Mouse (Mus musculus): Measurements from ENCODE around the gene Ptma. TPM values are rescaled to one million over a fixed set of nuclear protein-coding genes. Genes with fewer than 3 reads are reported as not detected.
A peak's percentile ranks its signal among the peaks of the same experiment; 100 is the strongest.

Gene Ptma
- polyA plus RNA-seq, 2 experiments = 993 to 1,286 TPM

- TF ChIP-seq EP300 (IDR thresholded peaks at IDR 0.05; ENCODE audit: low read depth) (no peak), CTCF (IDR thresholded peaks at IDR 0.05; ENCODE audit: low read depth) (no peak)
- no peak overlapping the region for H3K27ac ChIP-seq
- no peak overlapping the region for H3K9ac ChIP-seq (replicated peaks)
- no peaks in the 10 kb centered on the region for H3K27me3 ChIP-seq (ENCODE audit: control insufficient read depth, insufficient read depth, low read length)
- H3K36me3 ChIP-seq (replicated peaks; ENCODE audit: control insufficient read depth, insufficient read depth, low read depth) = no peaks in the 10 kb centered on the region
- H3K4me3 ChIP-seq (ENCODE audit: insufficient read depth in 1 of 2, low read depth in 2 of 2, low read length in 2 of 2) = no peak overlapping the region
- no peaks in the 10 kb centered on the region for H3K9me3 ChIP-seq (ENCODE audit: control insufficient read depth, low read length)
- no peak for ATAC-seq (ENCODE audit: insufficient read depth)
- 0 out of 4 replicates have a peak, but pooled peaks cover 0 to 5% of the 10 kb centered on the region in 2 experiments for H3K4me1 ChIP-seq (replicated peaks; ENCODE audit: control insufficient read depth in 2 of 2, insufficient read depth in 2 of 2, low read length in 1 of 2)
- H3K4me2 ChIP-seq (ENCODE audit: low read depth) = no peak overlapping the region
- no peak for DNase-seq (ENCODE audit: low read depth in 3 of 3, low spot score in 3 of 3)
- 55% methylated on average over 6 of the region's 6 CpGs for WGBS (ENCODE audit: insufficient replicate concordance)
Observed at GRCm38 (mm10) chr1:86515715-86516410, 10.7 kb upstream of the Ptma start.

GRCm38 (mm10) chr1:86517076-86517475, 9.4 kb upstream of the Ptma start:
- Histone ChIP-seq H3K27me3 (ENCODE audit: control insufficient read depth, insufficient read depth, low read length) (no peaks in the 10 kb centered on the region), H3K4me1 (replicated peaks; ENCODE audit: control insufficient read depth in 2 of 2, insufficient read depth in 2 of 2, low read length in 1 of 2) (0 out of 4 replicates have a peak, but pooled peaks cover 0 to 2% of the 10 kb centered on the region in 2 experiments), H3K27ac (no peak overlapping the region), H3K9me3 (ENCODE audit: control insufficient read depth, low read length) (no peaks in the 10 kb centered on the region), H3K4me2 (ENCODE audit: low read depth) (no peak overlapping the region), H3K4me3 (ENCODE audit: insufficient read depth in 1 of 2, low read depth in 2 of 2, low read length in 2 of 2) (no peak overlapping the region), H3K36me3 (replicated peaks; ENCODE audit: control insufficient read depth, insufficient read depth, low read depth) (no peaks in the 10 kb centered on the region), H3K9ac (replicated peaks) (no peak overlapping the region)
- TF ChIP-seq CTCF (IDR thresholded peaks at IDR 0.05; ENCODE audit: low read depth) (no peak), EP300 (IDR thresholded peaks at IDR 0.05; ENCODE audit: low read depth) (no peak)
- WGBS (ENCODE audit: insufficient replicate concordance) = 50% methylated on average over 3 of the region's 3 CpGs
- no peak for DNase-seq (ENCODE audit: low read depth in 3 of 3, low spot score in 3 of 3)
- no peak for ATAC-seq (ENCODE audit: insufficient read depth)

GRCm38 (mm10) chr1:86520361-86520760, 6.2 kb upstream of the Ptma start:
- H3K4me2 ChIP-seq (ENCODE audit: low read depth) = no peak overlapping the region
- no peak overlapping the region for H3K4me3 ChIP-seq (ENCODE audit: insufficient read depth in 1 of 2, low read depth in 2 of 2, low read length in 2 of 2)
- ATAC-seq (ENCODE audit: insufficient read depth) (no peak), DNase-seq (ENCODE audit: low read depth in 3 of 3, low spot score in 3 of 3) (no peak)
- no peak overlapping the region for H3K9ac ChIP-seq (replicated peaks)
- H3K36me3 ChIP-seq (replicated peaks; ENCODE audit: control insufficient read depth, insufficient read depth, low read depth) = no peaks in the 10 kb centered on the region
- H3K4me1 ChIP-seq (replicated peaks; ENCODE audit: control insufficient read depth in 2 of 2, insufficient read depth in 2 of 2, low read length in 1 of 2) = peaks cover 16% of the 10 kb centered on the region in 2 experiments
- TF ChIP-seq CTCF (IDR thresholded peaks at IDR 0.05; ENCODE audit: low read depth) (peak; percentile 82), EP300 (IDR thresholded peaks at IDR 0.05; ENCODE audit: low read depth) (no peak)
- H3K27me3 ChIP-seq (ENCODE audit: control insufficient read depth, insufficient read depth, low read length) = no peaks in the 10 kb centered on the region
- 34% methylated on average over 7 of the region's 7 CpGs for WGBS (ENCODE audit: insufficient replicate concordance)
- H3K9me3 ChIP-seq (ENCODE audit: control insufficient read depth, low read length) = no peaks in the 10 kb centered on the region
- no peak overlapping the region for H3K27ac ChIP-seq

- TF ChIP-seq CTCF (IDR thresholded peaks at IDR 0.05; ENCODE audit: low read depth) = no peak
- TF ChIP-seq EP300 (IDR thresholded peaks at IDR 0.05; ENCODE audit: low read depth) = no peak
- H3K9me3 ChIP-seq (ENCODE audit: control insufficient read depth, low read length) = no peaks in the 10 kb centered on the region
- H3K36me3 ChIP-seq (replicated peaks; ENCODE audit: control insufficient read depth, insufficient read depth, low read depth) = no peaks in the 10 kb centered on the region
- H3K27ac ChIP-seq = no peak overlapping the region
- WGBS (ENCODE audit: insufficient replicate concordance) = 66% methylated on average over 7 of the region's 7 CpGs
- no peaks in the 10 kb centered on the region for H3K27me3 ChIP-seq (ENCODE audit: control insufficient read depth, insufficient read depth, low read length)
- H3K4me3 ChIP-seq (ENCODE audit: insufficient read depth in 1 of 2, low read depth in 2 of 2, low read length in 2 of 2) = no peak overlapping the region
- ATAC-seq (ENCODE audit: insufficient read depth) = no peak
- no peak for DNase-seq (ENCODE audit: low read depth in 3 of 3, low spot score in 3 of 3)
- H3K4me1 ChIP-seq (replicated peaks; ENCODE audit: control insufficient read depth in 2 of 2, insufficient read depth in 2 of 2, low read length in 1 of 2) = peaks cover 16% of the 10 kb centered on the region in 2 experiments
- no peak overlapping the region for H3K9ac ChIP-seq (replicated peaks)
- H3K4me2 ChIP-seq (ENCODE audit: low read depth) = no peak overlapping the region
Observed at GRCm38 (mm10) chr1:86522286-86522871, 4.1 kb upstream of the Ptma start.
